Mouse (Mus musculus) liver, adult 2 months (tissue): ENCODE measurements around the gene Fyttd1.
A peak's percentile ranks its signal among the peaks of the same experiment; 100 is the strongest.

Experiments used
- CTCF ChIP-seq: fragments of 200-500 bp; IDR thresholded peaks from 2 replicates; pipeline ENCODE4 v1.5.1; 2011; ENCODE audit warnings: low read depth, low read length, control low read depth
- POLR2A ChIP-seq: fragments of 200-500 bp; IDR thresholded peaks from 2 replicates; pipeline ENCODE4 v1.6.1; 2011; ENCODE audit warnings: low read length, control low read depth; ENCODE audit not compliant: insufficient read depth; ENCODE audit errors: extremely low read depth

DNA sequence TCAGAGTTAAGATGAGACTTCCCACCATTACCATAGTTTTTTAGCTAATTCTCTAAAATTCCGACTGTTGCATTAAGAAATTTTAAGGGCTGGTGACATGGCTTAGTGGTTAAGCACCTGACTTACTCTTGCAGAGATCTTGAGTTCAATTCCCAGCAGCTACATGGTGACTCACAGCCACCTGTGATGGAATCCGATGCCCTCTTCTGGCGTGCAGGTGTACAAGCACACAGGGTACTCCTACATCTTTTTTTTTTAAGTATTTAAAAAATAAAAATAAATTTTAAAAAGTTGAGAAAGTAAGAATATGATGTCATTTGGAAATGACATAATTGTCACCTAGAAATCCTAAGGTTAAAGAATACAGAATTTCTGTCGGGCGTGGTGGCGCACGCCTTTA lies 10.7 kb downstream of the Fyttd1 start:
- TF ChIP-seq CTCF, result peak; percentile 44; the same call in 1 of the 2 replicates
- no peak for TF ChIP-seq POLR2A
